ENCODE assay signal across 8 mouse cellular contexts in the genomic region with DNA sequence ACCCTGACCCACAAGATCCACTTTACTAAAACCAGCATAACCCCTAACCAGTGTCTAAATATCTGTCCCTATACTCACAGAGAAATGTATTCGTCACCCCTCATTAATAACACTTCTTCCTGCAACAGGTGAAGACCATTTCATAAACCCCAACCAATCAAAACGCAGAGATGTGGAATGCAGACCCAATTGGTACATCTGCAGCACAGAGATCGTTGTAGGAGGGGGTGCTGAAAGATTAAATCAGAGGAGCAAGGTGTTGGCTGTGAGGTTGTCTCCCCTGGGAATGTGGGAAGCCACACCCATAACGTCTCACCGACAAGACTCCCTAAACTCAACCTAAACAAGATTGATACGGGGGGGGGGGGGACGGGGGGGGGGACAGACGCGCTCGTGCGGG. TPM values are rescaled to one million over a fixed set of nuclear protein-coding genes. Genes with fewer than 3 reads are reported as not detected.
A peak's percentile ranks its signal among the peaks of the same experiment; 100 is the strongest.
DNase-seq lines count a peak whose midpoint lies in the region; ATAC-seq and TF ChIP-seq lines count a peak whose summit lies in the region.

No protein-coding gene starts in this region.

- 6% methylated on average over 9 of the region's 11 CpGs for WGBS in kidney, postnatal 0 days
- WGBS in forebrain, embryonic 10.5 days: 7% methylated on average over 10 of the region's 11 CpGs
- WGBS in limb, embryonic 13.5 days: 6% methylated on average over 5 of the region's 11 CpGs
- WGBS in neural tube, embryonic 14.5 days: 5% methylated on average over 8 of the region's 11 CpGs
- WGBS in thymus, adult 2 months: 5% methylated on average over 11 of the region's 11 CpGs

- H3K36me3 ChIP-seq in kidney, postnatal 0 days (ENCODE audit: insufficient read depth, low read length): no peaks in the 10 kb centered on the region
- H3K36me3 ChIP-seq in forebrain, embryonic 10.5 days (replicated peaks): no peaks in the 10 kb centered on the region
- no peaks in the 10 kb centered on the region for H3K36me3 ChIP-seq in limb, embryonic 13.5 days
- no peaks in the 10 kb centered on the region for H3K36me3 ChIP-seq in neural tube, embryonic 14.5 days (ENCODE audit: control insufficient read depth, insufficient read depth, low read length)
- H3K36me3 ChIP-seq in thymus, adult 2 months (ENCODE audit: control insufficient read depth, insufficient read depth, low read length): no peaks in the 10 kb centered on the region

- 0 out of 2 replicates have a peak, but pooled peaks cover 2% of the 10 kb centered on the region for H3K4me1 ChIP-seq in kidney, postnatal 0 days (replicated peaks; ENCODE audit: insufficient read depth, low read length)
- H3K4me1 ChIP-seq in forebrain, embryonic 10.5 days: peaks cover 11% of the 10 kb centered on the region
- no peaks in the 10 kb centered on the region for H3K4me1 ChIP-seq in limb, embryonic 13.5 days
- H3K4me1 ChIP-seq in neural tube, embryonic 14.5 days (ENCODE audit: control insufficient read depth, insufficient read depth, low read length): no peaks in the 10 kb centered on the region
- H3K4me1 ChIP-seq in thymus, adult 2 months (replicated peaks; ENCODE audit: control insufficient read depth, insufficient read depth, low read length): no peaks in the 10 kb centered on the region

- H3K4me3 ChIP-seq in kidney, postnatal 0 days (replicated peaks; ENCODE audit: low read depth, low read length): no peak overlapping the region
- peak overlapping the region; percentile 55 for H3K4me3 ChIP-seq in forebrain, embryonic 10.5 days
- peak overlapping the region; percentile 35 for H3K4me3 ChIP-seq in limb, embryonic 13.5 days
- peak overlapping the region; percentile 29 for H3K4me3 ChIP-seq in neural tube, embryonic 14.5 days (ENCODE audit: low read depth, low read length)
- no peak overlapping the region for H3K4me3 ChIP-seq in thymus, adult 2 months (ENCODE audit: control insufficient read depth, insufficient read depth, low read length)

- no peak for DNase-seq in kidney, postnatal 0 days (ENCODE audit: low spot score)
- no peak for DNase-seq in kidney, adult 9 months
- DNase-seq in forebrain, embryonic 10.5 days (ENCODE audit: extremely low spot score, low spot score): no peak
- DNase-seq in gastrocnemius, adult 18-20 months (ENCODE audit: low spot score): no peak
- no peak for DNase-seq in thymus, adult 2 months
- DNase-seq in lung, postnatal 36 days: no peak

- ATAC-seq in kidney, postnatal 0 days (replicated peaks; ENCODE audit: low FRiP score, low read depth): no peak
- 0 out of 2 replicates have a peak, but pooled peaks have one; percentile 22 for ATAC-seq in limb, embryonic 13.5 days (ENCODE audit: low FRiP score, low read depth)
- ATAC-seq in neural tube, embryonic 14.5 days (ENCODE audit: low read depth): peak; percentile 74

- H3K27me3 ChIP-seq in kidney, postnatal 0 days (ENCODE audit: insufficient read depth, low read length): no peaks in the 10 kb centered on the region
- H3K27me3 ChIP-seq in forebrain, embryonic 10.5 days (ENCODE audit: poor library complexity, severe bottlenecking): no peaks in the 10 kb centered on the region
- no peaks in the 10 kb centered on the region for H3K27me3 ChIP-seq in limb, embryonic 13.5 days
- no peaks in the 10 kb centered on the region for H3K27me3 ChIP-seq in neural tube, embryonic 14.5 days (ENCODE audit: control insufficient read depth, insufficient read depth, low read length)
- H3K27me3 ChIP-seq in thymus, adult 2 months (ENCODE audit: control insufficient read depth, insufficient read depth, low read length): no peaks in the 10 kb centered on the region

- no peaks in the 10 kb centered on the region for H3K9me3 ChIP-seq in kidney, postnatal 0 days (replicated peaks; ENCODE audit: low read length)
- no peaks in the 10 kb centered on the region for H3K9me3 ChIP-seq in forebrain, embryonic 10.5 days
- H3K9me3 ChIP-seq in limb, embryonic 13.5 days: no peaks in the 10 kb centered on the region
- H3K9me3 ChIP-seq in neural tube, embryonic 14.5 days (ENCODE audit: control insufficient read depth, low read length): no peaks in the 10 kb centered on the region

- peak overlapping the region; percentile 49 for H3K4me2 ChIP-seq in kidney, postnatal 0 days (ENCODE audit: low read length)
- peak overlapping the region; percentile 66 for H3K4me2 ChIP-seq in limb, embryonic 13.5 days (replicated peaks)
- H3K4me2 ChIP-seq in neural tube, embryonic 14.5 days (ENCODE audit: low read depth, low read length): peak overlapping the region; percentile 73

- no peak overlapping the region for H3K27ac ChIP-seq in kidney, postnatal 0 days
- H3K27ac ChIP-seq in forebrain, embryonic 10.5 days: peak overlapping the region; percentile 60; the same call in 1 of the 2 replicates
- H3K27ac ChIP-seq in limb, embryonic 13.5 days: no peak overlapping the region
- no peak overlapping the region for H3K27ac ChIP-seq in neural tube, embryonic 14.5 days (ENCODE audit: low read depth, low read length)
- no peak overlapping the region for H3K27ac ChIP-seq in thymus, adult 2 months (ENCODE audit: control insufficient read depth, insufficient read depth, low read length)

- TF ChIP-seq POLR2A in thymus, adult 2 months (IDR thresholded peaks at IDR 0.05; ENCODE audit: control insufficient read depth, extremely low read depth, insufficient read depth, low read length, poor library complexity): no peak

- H3K9ac ChIP-seq in kidney, postnatal 0 days (ENCODE audit: low read depth, low read length): no peak overlapping the region
- H3K9ac ChIP-seq in limb, embryonic 13.5 days: no peak overlapping the region
- no peak overlapping the region for H3K9ac ChIP-seq in neural tube, embryonic 14.5 days (replicated peaks; ENCODE audit: low read depth, low read length)

- no peak for TF ChIP-seq CTCF in kidney, postnatal 0 days (IDR thresholded peaks at IDR 0.05; ENCODE audit: low read depth)
- no peak for TF ChIP-seq CTCF in thymus, adult 2 months (IDR thresholded peaks at IDR 0.05; ENCODE audit: borderline replicate concordance, control insufficient read depth, extremely low read depth, insufficient read depth, low read length, poor library complexity)

RNA-seq across cellular contexts. Expression of gene Asb5, which starts 20.6 kb away (rescaled TPM):
- 6.2 and 6.6 TPM in 2 replicates for polyA plus RNA-seq in kidney, postnatal 0 days (2015; fragmentation: Nextera tagmentation; extraction: Ambion mirVana)
- 4.0 and 4.9 TPM in 2 replicates for polyA plus RNA-seq in forebrain, embryonic 10.5 days (2016; fragmentation: Nextera tagmentation; extraction: Ambion mirVana)
- 5.8 and 6.0 TPM in 2 replicates for polyA plus RNA-seq in limb, embryonic 13.5 days (2015; fragmentation: Nextera tagmentation; extraction: Ambion mirVana)
- 5.3 and 9.4 TPM in 2 replicates for polyA plus RNA-seq in neural tube, embryonic 14.5 days (2014; fragmentation: Nextera tagmentation; extraction: Ambion mirVana)
- 100 to 1,000 TPM; 176 to 323 TPM for total RNA-seq in gastrocnemius, adult 18-20 months (2021)
- polyA plus RNA-seq in thymus, adult 2 months (2012; rRNA removed): 1.8 and 2.1 TPM in 2 replicates

RNA-seq across cellular contexts. Expression of gene Spcs3, which starts 21.0 kb away (rescaled TPM):
- 94.0 and 103 TPM in 2 replicates for polyA plus RNA-seq in kidney, postnatal 0 days (2015; fragmentation: Nextera tagmentation; extraction: Ambion mirVana)
- polyA plus RNA-seq in forebrain, embryonic 10.5 days (2016; fragmentation: Nextera tagmentation; extraction: Ambion mirVana): 91.4 and 99.6 TPM in 2 replicates
- 93.2 and 98.2 TPM in 2 replicates for polyA plus RNA-seq in limb, embryonic 13.5 days (2015; fragmentation: Nextera tagmentation; extraction: Ambion mirVana)
- polyA plus RNA-seq in neural tube, embryonic 14.5 days (2014; fragmentation: Nextera tagmentation; extraction: Ambion mirVana): 43.5 and 44.3 TPM in 2 replicates
- total RNA-seq in gastrocnemius, adult 18-20 months (2021): 10 to 100 TPM; 24.0 to 29.4 TPM
- 14.3 and 14.4 TPM in 2 replicates for polyA plus RNA-seq in thymus, adult 2 months (2012; rRNA removed)

Comparison
In these comparisons a context has a peak if more than half of its experiments do, and no peak if none do; other contexts are left out.
1. H3K4me3 ChIP-seq: peak in forebrain, embryonic 10.5 days (single experiment), limb, embryonic 13.5 days (single experiment) and neural tube, embryonic 14.5 days (single experiment); none in kidney, postnatal 0 days (single experiment) and thymus, adult 2 months (single experiment).
2. Peak in every context shown above with its lines, with median percentiles within 50 percentile points of each other: H3K4me2 ChIP-seq.